Comparison of ENCODE assay signal across 16 mouse cellular contexts in genomic region chr5:136038258-136039214, GRCm38 (mm10). TPM values are rescaled to one million over a fixed set of nuclear protein-coding genes. Genes with fewer than 3 reads are reported as not detected.
DNase-seq lines count a peak whose midpoint lies in the region; ATAC-seq and TF ChIP-seq lines count a peak whose summit lies in the region.
"Had no signal": no experiment of that assay in that cellular context is flagged by ENCODE, and none has a peak within 500 bp of the region (broad histone marks: within the 10 kb centered on the region; RNA-seq: fewer than 3 reads in every experiment).

Upk3b (plus strand) TSS chr5:136038496.

- 76% methylated on average over 17 of the region's 17 CpGs for WGBS in kidney, embryonic 15.5 days
- WGBS in embryonic facial prominence, embryonic 10.5 days, result 84% methylated on average over 17 of the region's 17 CpGs
- 42% methylated on average over 17 of the region's 17 CpGs for WGBS in heart, embryonic 14.5 days
- 51% methylated on average over 17 of the region's 17 CpGs for WGBS in large intestine, adult 2 months
- WGBS in midbrain, postnatal 0 days, result 87% methylated on average over 17 of the region's 17 CpGs
- WGBS in hindbrain, embryonic 10.5 days, result 83% methylated on average over 17 of the region's 17 CpGs

- H3K4me2 ChIP-seq in kidney, embryonic 15.5 days, result no peak within 1 kb of the TSS
- no peak within 1 kb of the TSS for H3K4me2 ChIP-seq in heart, embryonic 14.5 days (ENCODE audit: low read length)
- H3K4me2 ChIP-seq in midbrain, postnatal 0 days (ENCODE audit: low read depth, low read length, poor library complexity, severe bottlenecking), result no peak within 1 kb of the TSS
- H3K4me2 ChIP-seq: forebrain, embryonic 13.5 days; limb, embryonic 15.5 days had no signal

- H3K9ac ChIP-seq in kidney, embryonic 15.5 days, result no peak within 1 kb of the TSS
- H3K9ac ChIP-seq in heart, embryonic 14.5 days (ENCODE audit: low read length), result no peak within 1 kb of the TSS
- H3K9ac ChIP-seq in midbrain, postnatal 0 days (replicated peaks; ENCODE audit: low read length, poor library complexity, severe bottlenecking), result no peak within 1 kb of the TSS
- H3K9ac ChIP-seq: forebrain, embryonic 13.5 days; limb, embryonic 15.5 days had no signal

- H3K27ac ChIP-seq in kidney, embryonic 15.5 days, result no peak within 1 kb of the TSS
- H3K27ac ChIP-seq in embryonic facial prominence, embryonic 10.5 days (replicated peaks), result peak within 1 kb of the TSS; percentile 10; the same call in 1 of the 2 replicates
- peak within 1 kb of the TSS in 1 of 2 experiments; percentile 18; a peak in 1 of 4 replicates for H3K27ac ChIP-seq in heart, embryonic 14.5 days (replicated peaks in 1 of 2; ENCODE audit: control insufficient read depth in 1 of 2, insufficient read depth in 1 of 2, low read depth in 2 of 2, low read length in 2 of 2)
- H3K27ac ChIP-seq in midbrain, postnatal 0 days (ENCODE audit: low read depth, low read length), result no peak within 1 kb of the TSS
- H3K27ac ChIP-seq in hindbrain, embryonic 10.5 days, result no peak within 1 kb of the TSS
- H3K27ac ChIP-seq: forebrain, embryonic 13.5 days; limb, embryonic 15.5 days had no signal

- H3K36me3 ChIP-seq in kidney, embryonic 15.5 days, result no peaks in the 10 kb centered on the region
- no peaks in the 10 kb centered on the region for H3K36me3 ChIP-seq in embryonic facial prominence, embryonic 10.5 days (replicated peaks)
- H3K36me3 ChIP-seq in heart, embryonic 14.5 days (ENCODE audit: control insufficient read depth, insufficient read depth, low read length), result no peaks in the 10 kb centered on the region
- H3K36me3 ChIP-seq in midbrain, postnatal 0 days (ENCODE audit: insufficient read depth, low read length), result no peaks in the 10 kb centered on the region
- H3K36me3 ChIP-seq in hindbrain, embryonic 10.5 days, result no peaks in the 10 kb centered on the region
- H3K36me3 ChIP-seq: limb, embryonic 15.5 days had no signal

- H3K9me3 ChIP-seq in kidney, embryonic 15.5 days (replicated peaks), result no peaks in the 10 kb centered on the region
- no peaks in the 10 kb centered on the region for H3K9me3 ChIP-seq in embryonic facial prominence, embryonic 10.5 days
- H3K9me3 ChIP-seq in heart, embryonic 14.5 days (ENCODE audit: control insufficient read depth, low read length), result no peaks in the 10 kb centered on the region
- H3K9me3 ChIP-seq in midbrain, postnatal 0 days (ENCODE audit: low read length), result no peaks in the 10 kb centered on the region
- H3K9me3 ChIP-seq in hindbrain, embryonic 10.5 days, result no peaks in the 10 kb centered on the region
- H3K9me3 ChIP-seq: forebrain, embryonic 13.5 days; limb, embryonic 15.5 days had no signal

- TF ChIP-seq CTCF in midbrain, postnatal 0 days (IDR thresholded peaks at IDR 0.05), result no peak

- 0 out of 2 replicates have a peak, but pooled peaks have one; percentile 63 for ATAC-seq in kidney, embryonic 15.5 days (replicated peaks; ENCODE audit: low FRiP score)
- ATAC-seq in heart, embryonic 14.5 days (ENCODE audit: insufficient number of reproducible peaks, insufficient read depth, low FRiP score, low read depth), result peak; percentile 28; the same call in 1 of the 2 replicates
- no peak for ATAC-seq in midbrain, postnatal 0 days (ENCODE audit: low FRiP score)
- ATAC-seq: forebrain, embryonic 13.5 days had no signal

- DNase-seq in kidney, postnatal 4 days, result no peak
- DNase-seq in embryonic facial prominence, embryonic 10.5 days (ENCODE audit: low spot score), result no peak
- no peak for DNase-seq in large intestine, adult 2 months (ENCODE audit: low read depth, low spot score)
- no peak for DNase-seq in midbrain, postnatal 0 days (ENCODE audit: low spot score)
- DNase-seq in gastrocnemius, postnatal 4 days (ENCODE audit: low spot score in 2 of 2), result no peak
- DNase-seq in hindbrain, embryonic 10.5 days (ENCODE audit: low spot score), result no peak
- DNase-seq: adrenal gland, postnatal 25 days; cerebellum, adult 18-20 months; gastrocnemius, postnatal 14 days; kidney, adult 18-20 months; thymus, adult 18-20 months had no signal

- no peak within 1 kb of the TSS for H3K4me3 ChIP-seq in kidney, embryonic 15.5 days (replicated peaks)
- no peak within 1 kb of the TSS for H3K4me3 ChIP-seq in embryonic facial prominence, embryonic 10.5 days
- peak within 1 kb of the TSS in 1 of 2 experiments; percentile 12; a peak in 2 of 4 replicates for H3K4me3 ChIP-seq in heart, embryonic 14.5 days (ENCODE audit: control insufficient read depth in 1 of 2, insufficient read depth in 1 of 2, low read depth in 1 of 2, low read length in 2 of 2)
- no peak within 1 kb of the TSS for H3K4me3 ChIP-seq in midbrain, postnatal 0 days (ENCODE audit: low read depth, low read length)
- no peak within 1 kb of the TSS for H3K4me3 ChIP-seq in hindbrain, embryonic 10.5 days
- H3K4me3 ChIP-seq: forebrain, embryonic 13.5 days; limb, embryonic 15.5 days had no signal

- H3K4me1 ChIP-seq in kidney, embryonic 15.5 days, result peaks cover 13% of the 10 kb centered on the region; the same call in 1 of the 2 replicates
- H3K4me1 ChIP-seq in embryonic facial prominence, embryonic 10.5 days, result peaks cover 12% of the 10 kb centered on the region
- H3K4me1 ChIP-seq in heart, embryonic 14.5 days (ENCODE audit: control insufficient read depth in 2 of 2, insufficient read depth in 2 of 2, low read length in 2 of 2), result peaks cover 0 to 6% of the 10 kb centered on the region in 2 experiments; a peak in 2 of 4 replicates
- no peaks in the 10 kb centered on the region for H3K4me1 ChIP-seq in midbrain, postnatal 0 days (ENCODE audit: insufficient read depth, low read length)
- peaks cover 14% of the 10 kb centered on the region for H3K4me1 ChIP-seq in hindbrain, embryonic 10.5 days (replicated peaks)

- no peaks in the 10 kb centered on the region for H3K27me3 ChIP-seq in kidney, embryonic 15.5 days
- no peaks in the 10 kb centered on the region for H3K27me3 ChIP-seq in embryonic facial prominence, embryonic 10.5 days (replicated peaks; ENCODE audit: low read depth, poor library complexity, severe bottlenecking)
- H3K27me3 ChIP-seq in heart, embryonic 14.5 days (ENCODE audit: control insufficient read depth, insufficient read depth, low read length), result no peaks in the 10 kb centered on the region
- H3K27me3 ChIP-seq in midbrain, postnatal 0 days (ENCODE audit: insufficient read depth, low read length), result no peaks in the 10 kb centered on the region
- no peaks in the 10 kb centered on the region for H3K27me3 ChIP-seq in hindbrain, embryonic 10.5 days (ENCODE audit: insufficient read depth, poor library complexity, severe bottlenecking)
- H3K27me3 ChIP-seq: forebrain, embryonic 13.5 days; limb, embryonic 15.5 days had no signal

RNA-seq across cellular contexts. Expression of gene Upk3b, which starts in this region (rescaled TPM):
- 2.6 and 5.9 TPM in 2 replicates for polyA plus RNA-seq in kidney, embryonic 15.5 days (2015; fragmentation: Nextera tagmentation; extraction: Ambion mirVana)
- 0.32 and 0.78 TPM in 2 replicates for polyA plus RNA-seq in embryonic facial prominence, embryonic 10.5 days (2016; fragmentation: Nextera tagmentation; extraction: Ambion mirVana)
- 22.5 and 35.4 TPM in 2 replicates for polyA plus RNA-seq in heart, embryonic 14.5 days (2014; fragmentation: Nextera tagmentation; extraction: Ambion mirVana)
- polyA plus RNA-seq in large intestine, adult 2 months (2012; rRNA removed), result 4.0 and 10.9 TPM in 2 replicates
- not detected in 2 replicates for total RNA-seq in midbrain, postnatal 0 days (2014; rRNA removed)
- not detected in 2 replicates for polyA plus RNA-seq in midbrain, postnatal 0 days (2015; fragmentation: Nextera tagmentation; extraction: Ambion mirVana)
- under 1 TPM; 0.10 to 0.23 TPM for total RNA-seq in gastrocnemius, postnatal 4 days (2021)
- polyA plus RNA-seq in hindbrain, embryonic 10.5 days (2016; fragmentation: Nextera tagmentation; extraction: Ambion mirVana), result 0.09 and 0.26 TPM in 2 replicates
- total RNA-seq: gastrocnemius, postnatal 14 days; layer of hippocampus, postnatal 10 days had no signal
- polyA plus RNA-seq: forebrain, embryonic 13.5 days had no signal
